Mouse (Mus musculus): ENCODE results near the gene Cct5. TPM values are rescaled to one million over a fixed set of nuclear protein-coding genes. Genes with fewer than 3 reads are reported as not detected.

The Cct5 gene
- 100 to 1,000 TPM; 112 to 113 TPM for total RNA-seq (2021)
- long read RNA-seq, experiment 1, transcript Cct5-201 (11 exons, 1,853 nt): major isoform, 236 of 245 reads
- long read RNA-seq, experiment 1, partial matches to known transcripts: 5 of 245 reads
- long read RNA-seq, experiment 1, other reads (novel, unspliced or antisense): 4 of 245 reads
- long read RNA-seq, experiment 2, transcript Cct5-201 (11 exons, 1,853 nt): major isoform, 187 of 195 reads
- long read RNA-seq, experiment 2, partial matches to known transcripts: 5 of 195 reads
- long read RNA-seq, experiment 2, other reads (novel, unspliced or antisense): 3 of 195 reads

DNA sequence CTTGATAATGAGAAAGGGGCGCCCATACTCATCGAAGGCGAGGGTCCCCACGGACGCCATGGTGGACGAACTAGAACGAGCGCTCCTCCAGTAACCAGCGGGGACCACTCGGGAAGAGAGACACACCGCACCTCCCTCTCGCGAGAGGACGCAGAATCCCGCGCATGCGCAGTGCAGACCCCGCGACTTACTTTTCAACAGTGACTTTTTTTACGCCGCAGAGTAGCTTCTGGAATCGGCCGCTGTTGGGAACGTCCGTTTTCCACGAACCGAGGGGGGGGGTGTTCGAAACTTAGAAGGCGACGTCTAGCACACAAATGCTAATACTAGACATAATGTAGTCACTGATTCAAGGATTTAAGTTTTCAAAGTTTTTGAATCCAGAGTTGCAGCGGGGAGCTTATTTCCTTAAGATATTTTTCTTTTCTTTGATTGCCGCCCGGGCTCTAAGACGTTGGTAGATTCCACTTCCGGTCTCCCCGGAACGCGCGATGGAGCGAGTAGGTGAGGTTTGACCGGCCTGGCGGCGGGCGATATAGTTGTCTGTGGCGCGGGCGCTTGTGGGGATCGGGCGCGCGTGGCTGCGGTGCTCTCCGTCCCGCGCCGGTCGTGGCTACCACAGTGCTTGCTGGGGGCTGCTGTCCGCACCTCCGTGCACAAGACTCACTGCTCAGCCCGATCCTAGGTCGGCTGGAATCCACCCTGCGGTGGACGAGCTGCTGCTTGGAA, at the start of gene Cct5, which contains the start of gene Fam173b:
Gene Cct5, minus strand, starts transcription at position 159 of the 729 bp plus-strand sequence.
Gene Fam173b, plus strand, starts transcription at position 207 of the 729 bp plus-strand sequence.
- peak; percentile 99 for DNase-seq (ENCODE audit: low spot score)

DNA sequence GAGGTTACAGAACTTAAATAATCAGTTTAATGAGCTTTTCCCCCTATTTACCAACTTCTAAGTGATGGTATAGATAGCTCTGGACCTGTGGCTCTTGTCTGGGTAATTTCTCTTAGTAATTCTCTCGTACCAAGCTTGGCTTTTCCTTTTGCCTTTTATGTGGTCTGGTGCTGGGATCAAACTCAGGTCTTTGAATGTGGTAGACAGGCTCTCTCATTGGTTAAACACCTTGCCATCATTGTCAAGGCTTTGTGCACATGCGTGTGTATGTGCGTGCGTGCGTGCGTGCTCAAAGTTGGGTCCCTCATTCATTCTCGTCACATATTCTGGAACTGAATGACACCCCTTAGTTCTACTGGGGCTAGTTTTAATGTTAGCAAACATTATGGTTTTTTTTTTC, 49.2 kb upstream of the Cct5 start:
- DNase-seq (ENCODE audit: low spot score): no peak

DNA sequence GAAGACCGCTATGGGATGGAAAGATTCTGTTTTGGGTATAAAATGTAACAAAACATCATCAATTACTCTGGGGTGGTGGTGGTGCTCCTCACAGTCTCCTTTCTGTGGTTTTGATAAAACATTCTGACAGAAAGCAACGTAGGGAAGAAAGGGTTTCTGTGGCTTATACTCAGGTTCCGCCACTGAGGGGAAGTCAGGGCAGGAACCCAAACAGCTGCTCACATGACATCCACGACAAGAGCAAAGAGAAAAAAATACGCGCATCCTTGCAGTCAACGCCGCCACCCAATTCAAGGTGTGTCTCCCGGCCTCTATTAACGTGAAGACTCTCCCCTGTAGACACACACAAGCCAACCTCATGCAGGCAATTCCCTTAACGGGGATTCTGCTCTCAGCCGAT, 48.1 kb upstream of the Cct5 start:
- no peak for DNase-seq (ENCODE audit: low spot score)

DNA sequence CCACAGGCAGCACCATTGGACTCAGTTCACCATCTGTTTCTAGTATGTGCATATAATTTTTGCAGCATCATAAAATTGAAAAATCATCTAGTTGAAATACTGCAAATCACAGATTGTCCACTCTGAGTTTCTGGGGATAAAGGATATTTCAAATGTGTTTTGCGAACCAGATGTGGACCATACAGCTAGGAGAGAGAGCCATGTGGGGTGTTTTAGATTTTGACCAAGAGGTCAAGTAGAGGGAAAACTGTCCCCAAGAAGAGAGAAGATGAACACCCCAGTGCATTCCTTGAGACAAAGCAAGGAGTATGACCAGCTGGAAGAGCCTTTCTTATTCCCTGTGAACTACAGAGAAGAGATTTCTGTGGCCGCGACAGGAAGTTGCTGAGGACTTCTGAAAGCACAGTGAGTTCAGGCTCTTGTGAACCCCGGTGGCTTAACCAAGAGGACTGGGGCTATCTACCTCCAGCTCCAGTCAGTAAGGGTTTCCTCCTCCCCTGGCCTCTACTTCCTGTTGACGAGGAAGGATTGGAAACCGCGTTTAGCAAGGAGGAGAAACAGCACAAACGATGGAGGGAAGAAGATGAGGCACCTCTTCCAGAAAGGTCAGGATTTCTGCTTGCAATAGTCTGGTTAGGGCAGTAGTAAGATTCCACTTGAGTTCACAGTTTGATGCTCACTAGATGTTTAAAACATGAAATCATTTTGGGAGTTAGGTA, 46.4 kb upstream of the Cct5 start:
- no peak for DNase-seq (ENCODE audit: low spot score)

DNA sequence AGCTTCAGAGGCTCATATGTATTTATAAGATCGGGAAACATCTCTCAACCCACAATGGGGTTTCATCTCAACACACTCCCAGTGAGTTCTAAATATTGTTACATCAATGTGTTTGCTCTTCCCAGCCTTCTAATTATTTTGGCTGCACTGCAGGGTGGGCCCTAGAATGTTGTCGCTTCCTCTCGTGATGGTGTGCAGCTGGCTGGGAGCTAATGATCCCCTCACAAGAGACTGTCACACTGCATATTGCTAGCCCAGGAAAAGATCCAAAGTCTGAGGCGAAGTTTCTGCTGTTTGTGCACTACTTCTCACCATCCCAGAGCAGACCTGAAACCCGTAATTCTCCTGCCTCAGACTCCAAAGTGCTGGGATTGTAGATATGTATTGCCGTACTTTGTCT, 45.6 kb upstream of the Cct5 start:
- no peak for DNase-seq (ENCODE audit: low spot score)

DNA sequence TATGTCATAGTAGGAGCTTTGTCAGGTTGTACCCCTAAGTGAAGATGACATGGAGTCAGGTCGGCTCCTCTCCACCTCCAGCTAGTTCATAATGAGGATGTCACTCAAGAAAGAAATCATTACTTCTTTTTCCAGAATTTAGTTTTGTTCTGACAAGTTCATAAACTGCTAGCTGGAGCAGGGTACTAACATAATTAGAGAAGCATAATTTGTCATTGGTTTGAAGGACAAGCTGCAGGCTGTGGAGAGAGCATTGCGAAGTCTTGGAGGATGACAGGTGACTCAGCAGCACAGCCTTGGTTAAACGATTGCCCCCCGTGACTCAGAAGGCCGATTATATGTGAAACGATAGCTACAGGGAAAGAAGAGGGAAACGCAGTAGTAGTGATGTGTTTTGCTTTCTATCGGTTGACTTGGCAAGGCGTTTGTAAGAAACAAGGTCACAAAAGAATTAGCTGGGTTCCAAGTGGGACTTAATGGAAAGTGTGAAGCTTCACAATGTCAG, 34.5 kb upstream of the Cct5 start:
- DNase-seq (ENCODE audit: low spot score): no peak

DNA sequence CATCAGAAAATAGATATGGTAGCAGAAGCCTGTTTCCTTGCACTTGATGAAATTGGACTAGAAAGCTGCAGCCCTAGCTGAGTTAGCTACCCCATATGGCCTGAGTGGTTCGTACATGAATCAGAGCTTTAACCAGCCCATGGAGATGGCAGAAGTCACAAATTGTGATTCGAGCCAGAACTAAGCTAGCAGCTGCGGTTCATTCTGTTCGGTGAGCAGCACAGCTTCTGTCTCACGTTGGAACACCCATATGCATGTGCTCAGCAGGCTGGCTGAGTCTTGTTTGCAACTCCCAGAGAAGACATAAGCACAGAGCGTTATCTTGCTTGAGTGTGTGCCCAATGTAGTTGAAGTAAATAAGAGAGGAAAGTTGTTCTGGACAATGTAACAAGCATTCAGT, 33.0 kb upstream of the Cct5 start:
- no peak for DNase-seq (ENCODE audit: low spot score)

DNA sequence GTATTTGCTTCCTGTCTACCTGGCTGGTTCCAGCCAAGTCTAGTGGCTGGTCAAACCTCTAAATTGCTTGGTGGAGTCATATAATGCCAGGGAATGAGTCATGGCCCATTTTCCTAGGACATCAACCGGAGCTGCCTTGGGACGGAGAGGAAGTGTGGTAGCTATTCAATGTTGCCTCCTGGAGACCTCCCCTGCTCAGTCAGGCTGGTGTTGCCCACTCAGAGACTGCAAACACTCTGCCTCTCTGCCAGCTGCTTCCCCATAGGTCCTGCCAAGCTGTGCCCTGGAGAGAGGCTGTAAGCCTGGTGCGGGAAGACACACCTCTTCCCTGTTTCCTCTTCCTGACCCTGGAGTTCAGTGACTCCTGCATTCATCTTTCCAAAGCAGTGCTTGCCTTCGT, 30.9 kb upstream of the Cct5 start:
- DNase-seq (ENCODE audit: low spot score): no peak

DNA sequence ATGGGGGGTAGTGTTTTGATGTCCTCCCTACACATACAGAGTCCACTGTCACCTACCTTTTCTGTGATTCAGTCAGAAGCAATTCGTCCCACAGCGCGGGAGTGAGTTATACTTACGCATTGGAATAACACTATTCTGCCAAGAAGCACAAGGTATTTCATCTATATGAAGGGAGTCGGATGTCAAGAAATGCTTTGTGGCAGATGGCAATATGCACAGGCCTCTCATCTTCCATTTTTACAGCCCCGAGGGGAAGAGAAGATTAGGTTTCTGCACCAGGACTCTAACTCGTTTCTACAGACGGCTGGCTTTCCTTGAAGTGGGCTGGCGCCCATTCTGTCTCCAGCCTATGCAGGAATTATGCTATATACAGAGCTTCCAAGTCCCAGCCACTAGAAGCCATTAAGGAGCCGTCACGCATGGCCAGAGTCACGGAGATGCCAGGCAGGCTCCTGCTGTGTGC, 29.8 kb upstream of the Cct5 start:
- DNase-seq (ENCODE audit: low spot score): no peak

DNA sequence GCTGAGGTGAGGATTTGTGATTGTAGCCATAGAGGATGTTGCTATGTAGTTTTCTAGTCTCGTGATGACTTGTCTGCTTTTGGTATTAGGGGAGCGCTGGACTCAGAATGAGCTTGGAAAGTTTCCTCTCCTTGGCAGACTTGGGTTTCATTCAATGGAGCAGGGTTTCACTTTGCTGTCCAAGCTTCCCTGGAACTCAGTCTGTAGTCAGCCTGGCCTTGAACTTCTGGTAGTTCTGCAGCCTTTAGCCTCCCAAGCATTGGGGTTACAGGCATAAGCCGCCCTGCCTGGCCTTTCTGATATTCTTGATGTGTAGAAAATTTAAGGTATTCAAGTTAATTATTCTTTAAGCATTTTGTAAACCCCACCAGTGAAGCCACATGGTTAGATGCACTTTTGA, 28.0 kb upstream of the Cct5 start:
- DNase-seq (ENCODE audit: low spot score): no peak

DNA sequence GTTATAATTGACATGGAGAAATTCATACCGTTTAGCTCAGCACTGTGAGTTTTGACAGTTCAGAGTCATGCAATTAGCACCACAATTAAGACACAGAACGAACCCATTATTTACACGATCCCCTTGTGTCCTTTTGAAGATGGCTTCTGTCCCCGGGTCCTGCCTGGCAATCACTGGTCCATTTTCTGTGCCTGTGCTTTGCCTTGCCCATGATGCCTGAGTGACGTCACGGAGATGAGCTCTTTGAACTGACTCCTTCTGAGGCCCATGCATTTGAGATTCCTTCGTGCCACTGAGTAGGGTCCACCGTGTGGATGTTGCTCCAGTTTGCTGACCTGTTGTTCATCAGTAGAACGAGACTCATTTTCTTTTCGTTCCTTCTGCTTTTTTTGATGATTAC, 26.6 kb upstream of the Cct5 start:
- DNase-seq (ENCODE audit: low spot score): no peak

DNA sequence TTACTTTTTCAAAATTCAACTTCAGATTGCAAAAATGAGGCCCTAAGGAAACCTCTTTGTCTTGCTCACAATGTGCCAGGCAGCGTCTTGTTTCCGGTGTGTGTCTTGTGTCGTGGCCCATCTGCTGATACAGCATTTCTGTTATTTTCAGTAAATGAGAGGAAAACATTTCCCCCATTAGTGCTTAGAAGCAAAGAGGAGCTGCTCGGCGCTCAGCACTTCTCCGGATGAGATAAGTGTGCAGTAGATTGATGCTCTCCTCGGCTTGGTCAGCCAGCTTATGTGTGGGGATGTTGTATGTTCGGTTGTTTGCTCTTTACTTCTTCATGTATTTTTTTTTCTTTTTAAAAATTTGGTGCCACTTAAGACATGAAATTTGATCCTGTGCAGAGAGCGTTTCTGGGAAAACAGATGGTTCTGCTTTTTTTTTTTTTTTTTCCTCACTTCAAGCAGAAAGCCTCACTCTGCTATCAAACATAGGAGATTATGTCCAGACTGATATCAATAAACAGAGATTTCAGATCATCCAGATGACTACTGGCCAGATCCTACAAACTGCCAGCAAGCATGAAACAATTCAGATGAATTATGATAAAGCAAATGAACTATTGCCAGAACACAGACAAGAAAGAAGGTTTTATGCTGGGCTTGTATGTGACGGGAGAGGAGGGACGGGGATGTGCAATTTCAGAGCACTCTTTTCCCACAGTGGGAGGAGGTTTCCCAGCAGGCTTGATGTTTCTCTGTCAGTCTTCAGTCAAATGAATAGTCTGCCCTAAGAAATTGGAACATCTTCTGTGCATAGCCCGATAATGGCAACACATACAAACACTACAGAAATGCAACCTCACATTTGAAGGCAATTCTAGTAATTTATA, 25.9 kb upstream of the Cct5 start:
- DNase-seq (ENCODE audit: low spot score): no peak

DNA sequence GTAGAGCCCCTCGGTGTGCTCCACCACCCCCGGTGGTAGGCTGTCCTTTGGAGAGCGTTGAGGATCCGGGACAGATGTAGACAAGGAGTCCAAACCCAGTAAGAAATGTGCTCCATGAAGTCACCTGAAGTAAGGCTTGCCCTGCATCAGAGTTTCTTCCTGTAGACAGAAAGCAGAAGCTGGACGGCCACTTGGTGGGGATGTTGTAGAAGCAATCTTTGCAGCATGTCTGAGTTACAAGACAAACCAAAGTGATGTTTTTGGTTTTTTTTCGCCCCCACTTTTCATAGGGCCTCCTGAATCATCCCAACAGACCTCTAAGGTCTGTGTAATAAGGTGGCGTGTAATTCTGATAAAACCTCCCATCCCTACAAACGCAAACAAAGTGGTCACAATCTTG, 17.9 kb upstream of the Cct5 start:
- no peak for DNase-seq (ENCODE audit: low spot score)

DNA sequence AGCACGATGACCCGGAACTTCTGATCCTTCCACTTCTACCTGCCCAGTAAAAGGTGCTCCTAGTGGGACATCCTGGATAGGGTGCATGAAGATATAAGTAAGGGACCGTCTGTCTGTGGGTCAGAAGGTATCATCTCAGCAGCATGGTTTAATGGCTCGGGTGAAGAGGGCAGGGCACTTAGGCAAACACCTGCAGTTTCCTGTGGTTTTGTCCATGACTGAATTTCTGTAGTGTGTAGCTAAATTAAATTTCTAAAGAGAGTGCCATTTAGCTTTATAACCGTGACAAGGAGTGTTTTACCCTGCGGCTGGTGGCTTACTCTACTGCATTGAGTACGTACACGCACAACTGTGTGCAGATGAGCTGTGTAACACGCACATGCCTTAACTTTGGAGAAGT, 15.7 kb upstream of the Cct5 start:
- no peak for DNase-seq (ENCODE audit: low spot score)

DNA sequence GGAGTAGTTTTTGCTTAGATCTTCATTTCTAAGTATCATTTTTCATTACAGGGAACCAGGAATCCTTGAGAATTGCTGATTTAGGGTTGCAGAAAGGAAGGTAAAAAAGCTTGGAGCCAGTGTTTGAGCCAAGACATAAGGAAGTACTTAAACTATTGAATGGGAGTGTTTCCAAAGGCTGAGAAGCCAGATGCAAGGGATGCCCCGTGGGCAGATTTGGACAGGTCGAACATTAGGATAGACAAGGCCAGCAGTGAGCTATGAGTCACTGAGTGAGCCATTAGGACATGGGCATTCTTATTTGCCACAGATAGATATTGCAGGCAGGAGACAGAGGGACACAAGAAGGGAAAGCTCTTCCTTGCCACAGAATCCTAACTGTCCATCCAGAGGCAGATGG, 13.1 kb upstream of the Cct5 start:
- no peak for DNase-seq (ENCODE audit: low spot score)

DNA sequence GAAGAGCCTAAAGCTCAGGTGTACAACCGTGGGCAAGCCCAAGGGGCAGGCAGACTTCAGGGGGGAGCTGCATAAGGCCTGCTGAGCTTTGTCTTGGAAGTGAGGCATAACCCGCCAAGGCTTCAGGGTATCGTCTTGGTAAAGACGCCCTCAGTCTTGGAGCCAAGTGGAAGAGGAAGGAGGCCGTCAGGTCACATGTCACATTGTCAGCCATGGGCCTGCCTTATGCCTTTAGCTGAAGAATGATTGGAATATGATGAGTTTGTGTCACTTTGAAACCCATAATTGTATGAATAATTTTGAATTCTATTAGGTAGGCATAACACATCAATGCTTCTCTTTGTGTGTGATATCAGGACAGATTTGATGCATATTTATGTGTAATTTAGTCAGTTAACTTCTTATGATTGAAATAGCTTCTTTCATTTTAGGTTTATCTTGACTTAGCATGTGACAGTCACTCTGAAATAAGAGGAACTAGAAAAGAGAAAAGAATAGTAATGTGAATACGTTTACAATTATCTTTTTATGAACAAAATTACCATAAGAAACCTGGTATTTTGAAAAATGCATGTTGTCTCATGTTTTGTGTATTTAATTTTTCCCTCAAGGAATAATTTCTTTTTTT, 12.3 kb upstream of the Cct5 start:
- DNase-seq (ENCODE audit: low spot score): no peak

DNA sequence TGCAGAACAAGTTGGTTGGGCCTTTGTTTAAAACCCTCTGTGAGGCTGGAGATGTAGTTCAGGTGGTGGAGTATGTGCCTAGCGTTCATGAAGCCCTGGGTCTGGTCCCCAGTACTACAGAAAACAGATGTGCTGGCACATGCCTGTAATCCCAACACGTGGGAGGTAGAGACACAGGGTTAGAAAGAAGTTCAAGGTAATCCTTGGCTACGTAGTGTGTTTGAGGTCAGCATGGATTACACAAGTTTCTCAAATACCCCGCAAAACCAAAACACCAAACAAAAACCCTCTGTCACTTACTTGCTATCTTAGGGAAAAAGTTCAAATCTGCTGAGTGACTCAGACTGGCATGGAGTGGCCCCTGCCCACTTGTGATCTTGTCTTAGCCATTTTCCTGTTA, 10.4 kb upstream of the Cct5 start:
- DNase-seq (ENCODE audit: low spot score): no peak

DNA sequence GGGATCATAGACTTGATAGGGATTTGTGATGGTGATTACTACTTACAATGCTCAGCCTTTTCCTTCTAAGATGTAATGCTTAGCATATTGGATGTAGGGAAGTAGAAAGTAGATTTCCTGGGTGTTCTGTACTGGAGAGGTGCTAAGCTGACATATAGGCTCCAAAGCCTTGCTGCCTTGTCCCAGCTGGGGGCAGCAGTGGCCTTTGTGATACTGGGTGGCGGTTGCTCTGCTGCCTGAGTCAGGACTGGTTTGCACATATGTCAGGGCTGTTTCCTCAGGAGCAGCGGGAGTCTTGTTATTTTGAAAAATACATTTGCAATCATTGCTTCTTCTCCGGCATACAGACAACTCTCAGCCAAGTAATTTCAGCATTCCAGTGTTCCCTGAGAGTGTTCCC, 9.4 kb upstream of the Cct5 start:
- DNase-seq (ENCODE audit: low spot score): no peak

DNA sequence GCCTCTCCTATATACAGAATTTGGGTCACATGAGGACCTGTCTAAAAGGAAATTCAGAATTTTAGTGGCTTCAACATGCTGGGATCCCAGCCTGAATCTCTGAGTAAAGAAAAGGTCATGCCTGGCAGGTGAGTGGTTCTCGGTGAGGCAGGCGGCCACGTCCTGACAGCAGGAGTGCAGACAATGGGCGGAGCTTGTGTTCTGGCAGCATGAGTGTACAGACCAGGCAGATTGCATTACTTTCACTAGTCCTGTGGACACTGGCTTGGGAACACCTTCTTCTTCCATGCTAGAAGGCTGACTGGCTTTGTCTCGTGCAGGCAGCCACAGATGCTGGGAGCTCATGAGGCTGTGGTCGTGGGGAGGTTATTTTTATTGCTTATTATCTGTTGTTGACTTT, 5.2 kb upstream of the Cct5 start:
- DNase-seq (ENCODE audit: low spot score): peak; percentile 46

DNA sequence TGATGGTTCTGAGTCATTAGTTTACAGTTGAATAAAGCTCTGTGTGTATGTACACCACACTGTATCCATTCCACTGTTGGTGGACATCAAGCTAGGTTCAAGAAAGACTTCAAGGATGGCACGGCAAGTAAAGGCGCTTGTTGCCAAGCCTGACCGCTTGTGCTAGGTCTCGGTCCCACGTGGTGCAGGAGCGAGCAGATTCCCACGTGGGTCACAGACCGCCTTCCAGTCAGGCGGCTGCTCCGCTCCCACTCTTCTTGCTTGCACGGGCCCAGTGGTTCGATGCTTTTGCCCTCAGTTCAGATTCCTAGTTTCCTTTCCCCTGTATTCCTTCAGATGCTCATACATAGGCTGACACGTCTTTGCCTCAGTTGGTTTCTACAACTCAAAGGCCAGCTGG, 1.5 kb upstream of the Cct5 start:
- DNase-seq (ENCODE audit: low spot score): no peak

DNA sequence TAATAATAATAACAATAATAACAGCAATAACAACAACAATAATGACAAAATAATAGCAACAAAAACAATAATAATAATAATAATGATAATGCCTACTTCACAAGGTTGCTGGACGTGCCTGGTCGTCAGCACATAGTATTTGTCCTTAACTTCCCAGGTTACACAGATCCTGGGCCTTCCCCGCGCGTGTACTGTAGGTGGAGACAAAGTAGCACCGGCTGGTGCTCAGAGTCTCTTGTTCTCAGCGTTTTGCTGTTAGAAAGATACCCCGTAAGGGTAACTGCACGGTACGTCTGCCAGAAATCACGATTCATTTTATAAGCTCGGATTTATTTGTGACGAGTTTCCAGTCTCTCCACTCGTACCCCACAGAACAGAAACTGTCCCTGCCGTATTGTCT, 822 bp upstream of the Cct5 start:
- DNase-seq (ENCODE audit: low spot score): no peak
